Mouse (Mus musculus) lung, postnatal 0 days (tissue): ENCODE data around the gene Ccdc38. TPM values are rescaled to one million over a fixed set of nuclear protein-coding genes. Genes with fewer than 3 reads are reported as not detected.

ENCODE experiments used
- ATAC-seq: fragments of 200-750 bp; cut with Nextera tagmentation; 2 replicates; pipeline ENCODE4 v1.8.0; 2017; ENCODE audit warnings: moderate library complexity
- DNase-seq: peaks from one replicate; pipeline ENCODE4 v3.0.0-alpha.2; 2016; ENCODE audit warnings: low spot score
- H3K27ac ChIP-seq: fragments of 300-500 bp; sonication (generic); 2 replicates; pipeline ENCODE4 v1.5.1; 2014; ENCODE audit warnings: antibody characterized with exemption, mild to moderate bottlenecking, low read length, mixed read lengths
- H3K27me3 ChIP-seq: fragments of 300-500 bp; sonication (generic); replicated peaks from 2 replicates; pipeline ENCODE4 v1.6.1; 2014; ENCODE audit warnings: low read length, mixed read lengths; ENCODE audit not compliant: insufficient read depth
- H3K36me3 ChIP-seq: fragments of 300-500 bp; sonication (generic); 2 replicates; pipeline ENCODE4 v1.6.1; 2014; ENCODE audit warnings: low read length, mixed read lengths; ENCODE audit not compliant: insufficient read depth
- H3K4me1 ChIP-seq: fragments of 300-500 bp; sonication (generic); 2 replicates; pipeline ENCODE4 v1.6.1; 2014; ENCODE audit warnings: antibody characterized with exemption, low read depth, low read length, mixed read lengths; ENCODE audit not compliant: insufficient read depth
- H3K4me2 ChIP-seq: fragments of 300-500 bp; sonication (generic); replicated peaks from 2 replicates; pipeline ENCODE4 v1.6.1; 2014; ENCODE audit warnings: low read depth, mild to moderate bottlenecking, low read length, moderate library complexity, mixed read lengths
- H3K4me3 ChIP-seq: fragments of 300-500 bp; sonication (generic); 2 replicates; pipeline ENCODE4 v1.5.1; 2014; ENCODE audit warnings: low read depth, low read length
- H3K9ac ChIP-seq: fragments of 300-500 bp; sonication (generic); replicated peaks from 2 replicates; pipeline ENCODE4 v1.6.1; 2014; ENCODE audit warnings: low read depth, mild to moderate bottlenecking
- H3K9me3 ChIP-seq: fragments of 300-500 bp; sonication (generic); 2 replicates; pipeline ENCODE4 v1.6.1; 2016; ENCODE audit warnings: low read length, mixed read lengths
- CTCF ChIP-seq: IDR thresholded peaks from 2 replicates; pipeline ENCODE4 v1.5.1; 2016; ENCODE audit warnings: antibody characterized with exemption, mild to moderate bottlenecking
- EP300 ChIP-seq: IDR thresholded peaks from 2 replicates; pipeline ENCODE4 v1.6.1; 2016; ENCODE audit warnings: antibody characterized with exemption, mild to moderate bottlenecking, control low read depth
- WGBS: fragments of 180-500 bp; shearing (Covaris S2); extraction: QIAGEN DNeasy Blood & Tissue Kit; methylation state at CpG from one replicate; pipeline ENCODE4 v1.1.7; 2014; 5-methylcytosine and 5-hydroxymethylcytosine counted together
- polyA plus RNA-seq: library from polyadenylated mRNA; unstranded; fragments of >200 nt; fragmentation: Nextera tagmentation; extraction: Ambion mirVana; gene quantifications from 2 replicates; pipeline ENCODE4 v1.2.1, GENCODE M21; 2015

The Ccdc38 gene
- 0.13 and 0.15 TPM in 2 replicates for polyA plus RNA-seq

- peak within 1 kb of the TSS; percentile 36 for H3K4me3 ChIP-seq
- peak; percentile 9; the same call in 1 of the 2 replicates for ATAC-seq
Measured at GRCm38 (mm10) chr10:93540431-93541210, at the start of gene Ccdc38. TSS of gene Ccdc38 (plus strand) at chr10:93540632.

GRCm38 (mm10) chr10:93500864-93501263 lies 39.6 kb upstream of the Ccdc38 start:
- no peak overlapping the region for H3K9ac ChIP-seq
- no peak for TF ChIP-seq EP300
- no peak for TF ChIP-seq CTCF
- WGBS: 61% methylated on average over 10 of the region's 10 CpGs
- DNase-seq (no peak), ATAC-seq (no peak)
- no peak overlapping the region for H3K27ac ChIP-seq
- no peaks in the 10 kb centered on the region for H3K27me3 ChIP-seq
- no peak overlapping the region for H3K4me3 ChIP-seq
- no peak overlapping the region for H3K4me2 ChIP-seq
- H3K36me3 ChIP-seq: no peaks in the 10 kb centered on the region
- no peaks in the 10 kb centered on the region for H3K9me3 ChIP-seq
- no peaks in the 10 kb centered on the region for H3K4me1 ChIP-seq

More at GRCm38 (mm10) chr10:93540431-93541210, at the start of gene Ccdc38:
- H3K27me3 ChIP-seq: no peaks in the 10 kb centered on the region
- H3K9me3 ChIP-seq: no peaks in the 10 kb centered on the region
- peak within 1 kb of the TSS; percentile 61 for H3K4me2 ChIP-seq
- 50% methylated on average over 17 of the region's 17 CpGs for WGBS
- 0 out of 2 replicates have a peak within 1 kb of the TSS, but pooled peaks have one; percentile 13 for H3K9ac ChIP-seq
- DNase-seq: peak; percentile 27
- H3K27ac ChIP-seq: no peak within 1 kb of the TSS
- TF ChIP-seq EP300 (no peak), CTCF (no peak)
- H3K36me3 ChIP-seq: no peaks in the 10 kb centered on the region
- peaks cover 4% of the 10 kb centered on the region; the same call in 1 of the 2 replicates for H3K4me1 ChIP-seq

DNA sequence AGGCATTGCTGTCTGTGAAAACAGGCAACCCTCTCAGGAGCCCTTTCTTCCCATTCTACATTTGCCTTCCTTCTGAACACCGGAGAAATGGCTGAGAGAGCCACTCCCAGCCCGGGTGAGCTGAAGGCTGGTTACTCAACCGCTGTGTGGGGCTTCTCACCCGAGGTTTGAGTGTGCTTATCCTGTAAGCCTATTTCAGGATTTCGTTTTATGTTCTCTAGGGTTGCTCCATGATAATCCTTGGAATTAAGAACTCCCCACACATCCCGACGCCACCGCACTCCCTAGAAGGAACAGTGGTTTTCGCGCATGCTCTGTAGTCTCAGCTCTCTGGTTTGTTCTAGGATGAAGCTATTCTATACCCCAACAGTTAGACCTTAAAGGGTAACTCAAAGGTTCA lies 39.1 kb upstream of the Ccdc38 start:
- H3K9me3 ChIP-seq: no peaks in the 10 kb centered on the region
- 73% methylated on average over 10 of the region's 10 CpGs for WGBS
- no peaks in the 10 kb centered on the region for H3K27me3 ChIP-seq

DNA sequence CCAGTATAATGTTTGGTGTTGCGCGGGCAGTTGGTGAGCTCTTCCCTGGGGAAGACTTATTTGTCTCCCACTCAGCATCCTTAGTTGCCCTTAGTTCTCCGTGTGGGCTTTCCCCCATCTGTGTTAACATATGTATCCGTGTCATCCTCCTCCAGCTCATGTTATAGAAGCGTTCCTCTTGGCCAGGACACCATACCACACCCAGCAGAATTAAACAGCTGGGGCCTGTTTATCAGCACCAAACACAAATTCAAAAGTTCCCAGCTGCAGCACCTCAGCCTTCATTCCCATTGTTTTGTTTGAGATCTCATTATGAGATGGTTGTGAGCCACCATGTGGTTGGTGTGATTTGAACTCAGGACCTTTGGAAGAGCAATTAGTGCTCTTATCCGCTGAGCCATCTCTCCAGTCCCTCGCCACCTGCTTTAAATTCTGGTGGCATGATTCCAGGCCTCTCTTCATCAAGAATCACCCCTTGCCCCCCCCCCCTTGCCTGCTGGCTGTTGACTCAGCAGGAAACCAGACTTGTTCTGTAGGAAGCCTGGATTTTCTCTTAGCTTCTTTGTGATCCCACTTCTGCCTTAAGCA lies 32.0 kb upstream of the Ccdc38 start:
- no peak overlapping the region for H3K9ac ChIP-seq
- 53% methylated on average over 7 of the region's 7 CpGs for WGBS
- no peak overlapping the region for H3K27ac ChIP-seq
- no peaks in the 10 kb centered on the region for H3K27me3 ChIP-seq
- H3K9me3 ChIP-seq: no peaks in the 10 kb centered on the region
- no peak for ATAC-seq
- H3K36me3 ChIP-seq: no peaks in the 10 kb centered on the region
- H3K4me1 ChIP-seq: no peaks in the 10 kb centered on the region
- TF ChIP-seq EP300: no peak
- TF ChIP-seq CTCF: no peak
- H3K4me3 ChIP-seq: no peak overlapping the region
- H3K4me2 ChIP-seq: no peak overlapping the region
- DNase-seq: peak; percentile 25

More for the DNA sequence above, 39.1 kb upstream of the Ccdc38 start:
- Histone ChIP-seq H3K4me2 (no peak overlapping the region), H3K36me3 (no peaks in the 10 kb centered on the region), H3K4me3 (no peak overlapping the region), H3K4me1 (no peaks in the 10 kb centered on the region), H3K9ac (no peak overlapping the region), H3K27ac (no peak overlapping the region)
- DNase-seq (no peak), ATAC-seq (no peak)
- TF ChIP-seq CTCF: no peak
- TF ChIP-seq EP300: no peak

DNA sequence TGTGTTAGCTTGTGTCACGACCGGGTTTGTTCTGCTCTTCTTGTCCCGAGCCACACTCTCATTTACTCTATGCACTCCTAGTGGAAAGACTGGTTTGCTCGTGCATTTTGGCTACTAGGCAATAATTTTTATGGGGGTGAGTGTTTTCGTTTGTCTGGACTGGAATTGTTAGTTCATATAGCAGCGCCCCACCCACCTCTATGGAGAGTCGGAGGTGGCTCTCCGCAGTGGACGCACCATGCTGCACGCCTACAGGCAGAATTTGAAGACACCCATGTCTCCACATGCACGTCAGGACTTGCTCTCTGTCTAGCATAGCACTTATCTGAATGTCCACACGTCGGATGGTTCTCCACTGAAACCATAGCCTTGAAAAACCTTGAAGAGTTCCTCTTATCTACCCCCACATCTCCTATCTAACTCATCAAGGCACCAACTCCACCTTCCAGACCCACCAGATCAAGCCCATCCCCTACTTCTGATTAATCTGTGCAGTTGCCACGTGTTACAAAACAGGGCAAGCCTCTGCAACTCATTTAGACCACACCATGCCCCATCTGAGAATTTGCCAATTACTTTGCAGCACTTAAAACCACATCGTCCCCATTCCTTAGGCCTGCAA lies 30.8 kb upstream of the Ccdc38 start:
- H3K9me3 ChIP-seq: no peaks in the 10 kb centered on the region
- no peak overlapping the region for H3K4me3 ChIP-seq
- no peaks in the 10 kb centered on the region for H3K36me3 ChIP-seq
- TF ChIP-seq CTCF (no peak), EP300 (no peak)
- no peak overlapping the region for H3K4me2 ChIP-seq
- H3K27me3 ChIP-seq: no peaks in the 10 kb centered on the region
- ATAC-seq: no peak
- WGBS: 79% methylated on average over 15 of the region's 15 CpGs
- no peak overlapping the region for H3K9ac ChIP-seq
- H3K4me1 ChIP-seq: no peaks in the 10 kb centered on the region
- no peak for DNase-seq
- no peak overlapping the region for H3K27ac ChIP-seq

DNA sequence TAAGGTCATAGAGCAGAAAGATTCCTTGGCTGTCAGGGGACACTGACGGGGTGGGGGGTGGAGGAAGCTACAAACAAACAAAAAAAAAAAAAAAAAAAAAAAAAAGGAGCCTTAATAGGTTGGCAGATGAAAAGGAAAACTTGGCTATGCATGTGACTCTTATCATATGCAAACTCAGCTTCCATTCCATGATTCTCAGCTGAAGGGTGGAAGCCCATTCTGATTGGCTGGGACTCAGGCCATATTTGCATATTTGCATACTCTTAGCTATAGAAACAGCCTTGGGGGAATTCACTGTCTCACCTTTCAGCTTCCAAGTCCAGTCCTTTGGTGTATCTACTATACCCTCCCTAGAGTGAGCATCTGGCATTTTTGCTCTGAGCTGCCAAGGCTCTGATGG lies 25.0 kb upstream of the Ccdc38 start:
- no peaks in the 10 kb centered on the region for H3K4me1 ChIP-seq
- no peak overlapping the region for H3K4me3 ChIP-seq
- no peak overlapping the region for H3K9ac ChIP-seq
- H3K9me3 ChIP-seq: no peaks in the 10 kb centered on the region
- DNase-seq (no peak), ATAC-seq (no peak)
- WGBS: 9% methylated on average over 1 of the region's 1 CpGs
- no peaks in the 10 kb centered on the region for H3K27me3 ChIP-seq
- no peak overlapping the region for H3K27ac ChIP-seq
- no peak for TF ChIP-seq EP300
- TF ChIP-seq CTCF: no peak
- H3K36me3 ChIP-seq: no peaks in the 10 kb centered on the region
- H3K4me2 ChIP-seq: no peak overlapping the region
